Mouse (Mus musculus) MEL (cell line): ENCODE data around the gene Hoxb5. TPM values are rescaled to one million over a fixed set of nuclear protein-coding genes. Genes with fewer than 3 reads are reported as not detected.

Experiments used
- DNase-seq: peaks from one replicate; pipeline ENCODE4 v3.0.0; 2011; ENCODE audit warnings: low read depth, low spot score
- H3K27ac ChIP-seq: 2 replicates; pipeline ENCODE4 v1.5.1; 2012; ENCODE audit warnings: low read depth, mild to moderate bottlenecking, control low read depth, low read length, moderate library complexity; ENCODE audit not compliant: control insufficient read depth
- H3K27me3 ChIP-seq, 2 experiments: fragments of 150-350 bp in 1 of 2; sonication (generic) in 1 of 2; 2 replicates each; pipeline ENCODE4 v1.6.1; 2012; ENCODE audit warnings: low read length in 2 of 2, mild to moderate bottlenecking in 2 of 2, improper control_type of control experiment in 1 of 2, moderate library complexity in 1 of 2; ENCODE audit not compliant: insufficient read depth in 2 of 2, control insufficient read depth in 1 of 2
- H3K36me3 ChIP-seq, 2 experiments: 2 replicates each; pipeline ENCODE4 v1.6.1; 2012 to 2014; ENCODE audit warnings: low read length in 2 of 2, improper control_type of control experiment in 1 of 2, inconsistent platforms in 1 of 2, mild to moderate bottlenecking in 1 of 2; ENCODE audit not compliant: insufficient read depth in 2 of 2, control insufficient read depth in 1 of 2
- H3K4me1 ChIP-seq, 2 experiments: fragments of 150-350 bp in 1 of 2; sonication (generic) in 1 of 2; 2 replicates each; pipeline ENCODE4 v1.6.1; 2012; ENCODE audit warnings: low read length in 2 of 2, improper control_type of control experiment in 1 of 2, mild to moderate bottlenecking in 1 of 2; ENCODE audit not compliant: insufficient read depth in 2 of 2, control insufficient read depth in 1 of 2
- H3K4me3 ChIP-seq, 2 experiments: fragments of 150-350 bp in 1 of 2; sonication (generic) in 1 of 2; 2 replicates each; pipeline ENCODE4 v1.5.1; 2012; ENCODE audit warnings: low read depth in 2 of 2, low read length in 2 of 2, mild to moderate bottlenecking in 2 of 2, moderate library complexity in 2 of 2, control low read depth in 1 of 2, improper control_type of control experiment in 1 of 2; ENCODE audit not compliant: control insufficient read depth in 1 of 2, insufficient read depth in 1 of 2
- H3K79me2 ChIP-seq: 2 replicates; pipeline ENCODE4 v1.6.1; 2012; ENCODE audit warnings: mild to moderate bottlenecking, low read length, moderate library complexity; ENCODE audit not compliant: control insufficient read depth, poor library complexity, insufficient read depth
- H3K9ac ChIP-seq: 2 replicates; pipeline ENCODE4 v1.6.1; 2012; ENCODE audit warnings: low read depth, mild to moderate bottlenecking, control low read depth, low read length, moderate library complexity; ENCODE audit not compliant: control insufficient read depth, poor library complexity, severe bottlenecking
- H3K9me3 ChIP-seq: fragments of 150-350 bp; sonication (generic); replicated peaks from 2 replicates; pipeline ENCODE4 v1.6.1; 2012; ENCODE audit warnings: mild to moderate bottlenecking, low read length, improper control_type of control experiment, moderate library complexity; ENCODE audit not compliant: insufficient read depth
- BHLHE40 ChIP-seq: IDR thresholded peaks from 2 replicates; pipeline ENCODE4 v1.6.1; 2012; ENCODE audit warnings: low read depth, mild to moderate bottlenecking, inconsistent platforms, low read length, improper control_type of control experiment, borderline replicate concordance
- CHD1 ChIP-seq: IDR thresholded peaks from 2 replicates; pipeline ENCODE4 v1.6.1; 2012; ENCODE audit warnings: low read depth, mild to moderate bottlenecking, inconsistent platforms, low read length, improper control_type of control experiment
- CTCF ChIP-seq, 3 experiments: IDR thresholded peaks in 2 of 3; conservative IDR thresholded peaks in 1 of 3; 2 replicates each; pipeline ENCODE4 v1.5.1; 2011 to 2012; ENCODE audit warnings: low read length in 3 of 3, low read depth in 2 of 3, mild to moderate bottlenecking in 2 of 3, improper control_type of control experiment in 1 of 3, inconsistent platforms in 1 of 3, mixed read lengths in 1 of 3, moderate library complexity in 1 of 3; ENCODE audit not compliant: control insufficient read depth in 1 of 3, insufficient read depth in 1 of 3, poor library complexity in 1 of 3, severe bottlenecking in 1 of 3
- E2F4 ChIP-seq: IDR thresholded peaks from 2 replicates; pipeline ENCODE4 v1.6.1; 2011; ENCODE audit warnings: low read depth, low read length, improper control_type of control experiment, borderline replicate concordance
- ETS1 ChIP-seq: IDR thresholded peaks from 2 replicates; pipeline ENCODE4 v1.6.1; 2012; ENCODE audit warnings: low read depth, mild to moderate bottlenecking, inconsistent platforms, low read length, improper control_type of control experiment, moderate library complexity
- GABPA ChIP-seq: IDR thresholded peaks from 2 replicates; pipeline ENCODE4 v1.6.1; 2012; ENCODE audit warnings: low read depth, mild to moderate bottlenecking, inconsistent platforms, low read length, improper control_type of control experiment, moderate library complexity
- HCFC1 ChIP-seq: IDR thresholded peaks from 2 replicates; pipeline ENCODE4 v1.6.1; 2012; ENCODE audit warnings: low read depth, mild to moderate bottlenecking, inconsistent platforms, low read length, improper control_type of control experiment, moderate library complexity
- MAZ ChIP-seq: IDR thresholded peaks from 2 replicates; pipeline ENCODE4 v1.6.1; 2012; ENCODE audit warnings: low read depth, mild to moderate bottlenecking, inconsistent platforms, low read length, improper control_type of control experiment
- MEF2A ChIP-seq: IDR thresholded peaks from 2 replicates; pipeline ENCODE4 v1.6.1; 2014; ENCODE audit warnings: low read depth, mild to moderate bottlenecking, inconsistent platforms, low read length, improper control_type of control experiment; ENCODE audit not compliant: poor library complexity, insufficient replicate concordance, severe bottlenecking; ENCODE audit errors: extremely low read depth
- MYB ChIP-seq: IDR thresholded peaks from 2 replicates; pipeline ENCODE4 v1.6.1; 2011; ENCODE audit warnings: mild to moderate bottlenecking, low read depth, low read length, improper control_type of control experiment
- MYC ChIP-seq: IDR thresholded peaks from 2 replicates; pipeline ENCODE4 v1.6.1; 2011; ENCODE audit warnings: low read depth, mild to moderate bottlenecking, low read length, improper control_type of control experiment, moderate library complexity
- NRF1 ChIP-seq: IDR thresholded peaks from 2 replicates; pipeline ENCODE4 v1.6.1; 2014; ENCODE audit warnings: low read depth, mild to moderate bottlenecking, inconsistent platforms, low read length, improper control_type of control experiment, moderate library complexity; ENCODE audit not compliant: poor library complexity, insufficient read depth, severe bottlenecking
- POLR2AphosphoS2 ChIP-seq: IDR thresholded peaks from 2 replicates; pipeline ENCODE4 v1.6.1; 2011; ENCODE audit warnings: low read length, improper control_type of control experiment
- POLR2AphosphoS5 ChIP-seq: IDR thresholded peaks from 2 replicates; pipeline ENCODE4 v1.6.1; 2012; ENCODE audit warnings: low read depth, borderline replicate concordance, mild to moderate bottlenecking, inconsistent platforms, low read length, moderate library complexity, mixed read lengths
- RAD21 ChIP-seq: IDR thresholded peaks from 2 replicates; pipeline ENCODE4 v1.6.1; 2011; ENCODE audit warnings: mild to moderate bottlenecking, low read depth, low read length, improper control_type of control experiment
- USF2 ChIP-seq, 2 experiments: IDR thresholded peaks; 2 replicates each; pipeline ENCODE4 v1.6.1; 2011 to 2012; ENCODE audit warnings: improper control_type of control experiment in 2 of 2, low read length in 2 of 2, borderline replicate concordance in 1 of 2, inconsistent platforms in 1 of 2, low read depth in 1 of 2, mild to moderate bottlenecking in 1 of 2; ENCODE audit not compliant: insufficient read depth in 1 of 2
- ZKSCAN1 ChIP-seq: IDR thresholded peaks from 2 replicates; pipeline ENCODE4 v1.6.1; 2012; ENCODE audit warnings: low read depth, mild to moderate bottlenecking, inconsistent platforms, low read length, improper control_type of control experiment, moderate library complexity
- ZMIZ1 ChIP-seq: IDR thresholded peaks from 2 replicates; pipeline ENCODE4 v1.6.1; 2012; ENCODE audit warnings: low read depth, mild to moderate bottlenecking, inconsistent platforms, low read length, improper control_type of control experiment, moderate library complexity
- polyA plus RNA-seq, 2 experiments: library from polyadenylated mRNA; stranded (reverse) in 1 of 2; unstranded in 1 of 2; fragments of >175 nt in 1 of 2; fragments of >200 nt in 1 of 2; gene quantifications; 2 replicates each; pipeline versions ENCODE4 v1.2.1 to v1.2.4; 2012; ENCODE audit warnings: low replicate concordance in 2 of 2, low read depth in 1 of 2; ENCODE audit not compliant: insufficient read length in 2 of 2, insufficient read depth in 1 of 2, missing spikeins in 1 of 2
- total RNA-seq: library from RNA; depleted of rRNA; stranded (reverse); fragments of 300-350 nt; gene quantifications from 2 replicates; pipeline ENCODE4 v1.2.3, GENCODE M21; 2012

Gene Hoxb5
- total and polyA plus RNA-seq, 3 experiments: not detected

DNA sequence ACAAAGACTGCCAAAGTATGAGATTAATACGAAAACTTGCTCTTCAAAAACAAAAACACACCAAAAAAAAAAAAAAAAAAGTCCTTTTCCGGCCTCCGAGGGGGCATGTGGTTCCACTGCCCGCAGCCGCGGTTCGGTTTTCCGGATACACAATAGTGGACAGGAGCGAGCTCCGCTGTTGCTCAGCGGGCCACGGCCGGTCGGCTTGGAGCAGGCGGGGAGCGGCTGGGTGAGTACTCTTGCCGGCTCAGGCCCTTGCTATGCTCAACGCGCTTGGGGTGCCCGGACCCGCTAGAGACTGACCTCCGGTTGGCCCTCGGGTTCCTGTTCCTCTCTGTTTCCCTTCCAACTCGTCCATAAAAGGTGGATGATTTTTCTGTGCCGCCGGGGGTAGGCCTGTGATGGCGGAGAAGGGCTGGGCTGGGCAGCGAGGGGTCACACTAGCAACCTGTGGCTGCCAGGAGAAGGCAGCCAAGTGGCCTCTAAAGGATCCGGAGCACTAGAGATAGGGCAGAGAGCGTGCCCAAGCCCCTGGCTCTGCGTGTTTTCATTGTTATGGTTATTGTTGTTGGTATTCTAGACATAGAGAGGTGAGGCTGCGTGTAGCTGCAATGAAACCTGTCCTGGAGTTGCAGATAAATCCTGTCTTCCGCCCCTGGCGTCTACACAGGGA is 11.7 kb downstream of the Hoxb5 start:
- Histone ChIP-seq H3K9ac (no peak overlapping the region), H3K36me3 (no peaks in the 10 kb centered on the region), H3K27me3 (no peaks in the 10 kb centered on the region; a peak in 3 of 4 replicates), H3K27ac (no peak overlapping the region), H3K4me3 (no peak overlapping the region), H3K79me2 (no peaks in the 10 kb centered on the region), H3K9me3 (no peaks in the 10 kb centered on the region), H3K4me1 (no peaks in the 10 kb centered on the region)
- no peak for DNase-seq
- TF ChIP-seq POLR2AphosphoS5 (no peak), CTCF (IDR thresholded peaks at IDR 0.05 in 2 of 3, conservative IDR thresholded peaks at IDR 0.05 in 1 of 3; ENCODE audit: control insufficient read depth in 1 of 3, insufficient read depth in 1 of 3, low read depth in 2 of 3, low read length in 3 of 3, poor library complexity in 1 of 3, severe bottlenecking in 1 of 3) (no peak), ZMIZ1 (no peak), ETS1 (no peak), MYB (no peak), GABPA (no peak), CHD1 (no peak), MEF2A (no peak), BHLHE40 (no peak), HCFC1 (no peak), NRF1 (no peak), ZKSCAN1 (no peak), RAD21 (no peak), E2F4 (no peak), MAZ (no peak)

DNA sequence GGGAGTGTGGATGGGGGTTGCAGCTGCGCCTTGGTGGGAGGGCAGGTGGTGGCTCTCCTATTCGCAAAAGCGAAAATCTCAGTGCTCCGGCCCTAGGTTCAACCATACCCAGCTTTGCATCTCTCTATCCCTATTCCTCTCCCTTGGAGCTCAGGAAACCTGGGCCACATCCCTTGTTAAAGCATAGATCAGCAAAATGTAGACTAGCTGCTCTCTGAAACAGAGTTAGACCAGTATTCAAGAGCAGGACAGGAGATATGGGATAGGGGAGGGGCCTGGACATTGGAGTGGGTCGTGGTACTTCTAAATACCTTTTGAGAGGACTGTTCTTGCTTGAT is 12.2 kb downstream of the Hoxb5 start:
- H3K4me1 ChIP-seq: no peaks in the 10 kb centered on the region
- no peaks in the 10 kb centered on the region for H3K36me3 ChIP-seq
- H3K9me3 ChIP-seq: no peaks in the 10 kb centered on the region
- no peak overlapping the region for H3K27ac ChIP-seq
- H3K79me2 ChIP-seq: no peaks in the 10 kb centered on the region
- TF ChIP-seq MYB (no peak), GABPA (no peak), POLR2AphosphoS2 (no peak), HCFC1 (no peak), MYC (no peak), BHLHE40 (no peak), USF2 (IDR thresholded peaks at IDR 0.05; ENCODE audit: borderline replicate concordance in 1 of 2, insufficient read depth in 1 of 2, low read depth in 1 of 2, low read length in 2 of 2) (no peak), CTCF (IDR thresholded peaks at IDR 0.05 in 2 of 3, conservative IDR thresholded peaks at IDR 0.05 in 1 of 3; ENCODE audit: control insufficient read depth in 1 of 3, insufficient read depth in 1 of 3, low read depth in 2 of 3, low read length in 3 of 3, poor library complexity in 1 of 3, severe bottlenecking in 1 of 3) (no peak)
- DNase-seq: no peak
- H3K27me3 ChIP-seq: no peaks in the 10 kb centered on the region; a peak in 3 of 4 replicates
- H3K9ac ChIP-seq: no peak overlapping the region
- no peak overlapping the region for H3K4me3 ChIP-seq
